Mouse (Mus musculus): ENCODE results near the gene Cd34. TPM values are rescaled to one million over a fixed set of nuclear protein-coding genes. Genes with fewer than 3 reads are reported as not detected.

The Cd34 gene
- total and polyA plus RNA-seq, 3 experiments: 0.14 TPM; not detected in 2

DNA sequence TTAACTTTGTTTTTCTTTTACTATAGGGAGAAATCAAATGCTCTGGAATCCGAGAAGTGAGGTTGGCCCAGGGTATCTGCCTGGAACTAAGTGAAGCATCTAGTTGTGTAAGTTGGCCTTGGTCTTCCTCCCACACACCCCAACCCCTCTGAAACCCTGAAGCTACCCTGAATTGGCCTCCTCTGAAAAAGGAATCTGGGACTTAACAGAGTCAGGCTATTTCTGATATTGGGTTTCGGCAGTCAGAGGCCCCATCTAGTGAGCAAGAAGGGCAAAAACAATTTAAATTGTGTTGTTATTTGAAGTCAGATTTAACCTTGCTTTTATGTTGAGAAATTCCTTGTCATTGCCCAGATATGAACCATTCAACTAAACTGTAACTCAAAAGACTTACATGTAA is 12.3 kb downstream of the Cd34 start:
- Histone ChIP-seq H3K27me3 (ENCODE audit: control insufficient read depth in 1 of 2, insufficient read depth in 2 of 2, low read length in 2 of 2) (no peaks in the 10 kb centered on the region), H3K9ac (ENCODE audit: control insufficient read depth, low read depth, low read length, poor library complexity, severe bottlenecking) (no peak overlapping the region), H3K4me1 (ENCODE audit: control insufficient read depth in 1 of 2, insufficient read depth in 2 of 2, low read length in 2 of 2) (peaks cover 0 to 5% of the 10 kb centered on the region in 2 experiments; a peak in 3 of 4 replicates), H3K36me3 (ENCODE audit: control insufficient read depth in 1 of 2, insufficient read depth in 2 of 2, low read length in 2 of 2) (peaks cover 0 to 7% of the 10 kb centered on the region in 2 experiments; a peak in 2 of 4 replicates), H3K27ac (ENCODE audit: control insufficient read depth, low read depth, low read length) (no peak overlapping the region), H3K79me2 (ENCODE audit: control insufficient read depth, insufficient read depth, low read length, poor library complexity) (no peaks in the 10 kb centered on the region), H3K4me3 (ENCODE audit: control insufficient read depth in 1 of 2, insufficient read depth in 1 of 2, low read depth in 2 of 2, low read length in 2 of 2) (no peak overlapping the region), H3K9me3 (replicated peaks; ENCODE audit: insufficient read depth, low read length) (no peaks in the 10 kb centered on the region)
- TF ChIP-seq ZC3H11A (IDR thresholded peaks at IDR 0.05; ENCODE audit: low read depth, low read length): peak; percentile 97
- TF ChIP-seq ZNF384 (IDR thresholded peaks at IDR 0.05; ENCODE audit: low read depth, low read length): 0 out of 2 replicates have a peak, but pooled peaks have one; percentile 3
- TF ChIP-seq CTCF (IDR thresholded peaks at IDR 0.05 in 2 of 3, conservative IDR thresholded peaks at IDR 0.05 in 1 of 3; ENCODE audit: control insufficient read depth in 1 of 3, insufficient read depth in 1 of 3, low read depth in 2 of 3, low read length in 3 of 3, poor library complexity in 1 of 3, severe bottlenecking in 1 of 3): peak; percentile 2 to 79 (median 24); a peak in 3 of 6 replicates
- peak; percentile 87 for TF ChIP-seq RAD21 (IDR thresholded peaks at IDR 0.05; ENCODE audit: low read depth, low read length)
- 0 out of 2 replicates have a peak, but pooled peaks have one; percentile 16 for TF ChIP-seq NRF1 (IDR thresholded peaks at IDR 0.05; ENCODE audit: insufficient read depth, low read depth, low read length, poor library complexity, severe bottlenecking)
- 0 out of 2 replicates have a peak, but pooled peaks have one; percentile 36 for TF ChIP-seq RCOR1 (IDR thresholded peaks at IDR 0.05; ENCODE audit: low read depth, low read length)
- TF ChIP-seq SMC3 (IDR thresholded peaks at IDR 0.05; ENCODE audit: low read depth, low read length): peak; percentile 92
- TF ChIP-seq ELF1 (IDR thresholded peaks at IDR 0.05; ENCODE audit: low read depth, low read length): no peak
- TF ChIP-seq HCFC1 (IDR thresholded peaks at IDR 0.05; ENCODE audit: low read depth, low read length): no peak
- DNase-seq (ENCODE audit: low read depth, low spot score): peak; percentile 55

DNA sequence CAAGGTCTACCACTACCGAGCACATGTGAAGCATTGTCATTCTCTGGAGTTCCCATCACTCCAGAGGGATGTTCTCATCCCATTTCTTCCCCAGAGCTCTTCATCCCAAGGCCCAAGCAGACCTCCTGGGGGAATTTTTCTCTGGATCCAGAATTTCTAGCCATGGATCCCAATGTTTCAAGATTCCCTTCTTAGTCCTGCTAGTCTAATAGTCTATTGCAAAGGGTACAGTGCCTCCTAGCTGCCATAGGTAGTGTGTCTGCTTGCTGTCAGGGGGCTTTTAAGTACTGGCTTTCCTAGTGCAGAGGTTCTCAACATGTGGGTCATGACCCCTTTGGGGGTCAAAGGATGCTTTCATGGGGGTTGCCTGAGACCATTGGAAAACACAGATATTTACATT is 14.3 kb downstream of the Cd34 start:
- Histone ChIP-seq H3K9ac (ENCODE audit: control insufficient read depth, low read depth, low read length, poor library complexity, severe bottlenecking) (no peak overlapping the region), H3K36me3 (ENCODE audit: control insufficient read depth in 1 of 2, insufficient read depth in 2 of 2, low read length in 2 of 2) (peaks cover 0 to 16% of the 10 kb centered on the region in 2 experiments; a peak in 2 of 4 replicates), H3K4me1 (ENCODE audit: control insufficient read depth in 1 of 2, insufficient read depth in 2 of 2, low read length in 2 of 2) (peaks cover 9 to 12% of the 10 kb centered on the region in 2 experiments), H3K27ac (ENCODE audit: control insufficient read depth, low read depth, low read length) (no peak overlapping the region), H3K79me2 (ENCODE audit: control insufficient read depth, insufficient read depth, low read length, poor library complexity) (no peaks in the 10 kb centered on the region), H3K27me3 (ENCODE audit: control insufficient read depth in 1 of 2, insufficient read depth in 2 of 2, low read length in 2 of 2) (no peaks in the 10 kb centered on the region), H3K4me3 (ENCODE audit: control insufficient read depth in 1 of 2, insufficient read depth in 1 of 2, low read depth in 2 of 2, low read length in 2 of 2) (no peak overlapping the region), H3K9me3 (replicated peaks; ENCODE audit: insufficient read depth, low read length) (no peaks in the 10 kb centered on the region)
- TF ChIP-seq SMC3 (IDR thresholded peaks at IDR 0.05; ENCODE audit: low read depth, low read length) (peak; percentile 56), CTCF (IDR thresholded peaks at IDR 0.05 in 2 of 3, conservative IDR thresholded peaks at IDR 0.05 in 1 of 3; ENCODE audit: control insufficient read depth in 1 of 3, insufficient read depth in 1 of 3, low read depth in 2 of 3, low read length in 3 of 3, poor library complexity in 1 of 3, severe bottlenecking in 1 of 3) (peak; percentile 15 to 56 (median 37); a peak in 4 of 6 replicates), ZC3H11A (IDR thresholded peaks at IDR 0.05; ENCODE audit: low read depth, low read length) (peak; percentile 49), EP300 (IDR thresholded peaks at IDR 0.05; ENCODE audit: low read depth in 1 of 2, low read length in 2 of 2) (no peak), RAD21 (IDR thresholded peaks at IDR 0.05; ENCODE audit: low read depth, low read length) (peak; percentile 58)
- DNase-seq (ENCODE audit: low read depth, low spot score): no peak

DNA sequence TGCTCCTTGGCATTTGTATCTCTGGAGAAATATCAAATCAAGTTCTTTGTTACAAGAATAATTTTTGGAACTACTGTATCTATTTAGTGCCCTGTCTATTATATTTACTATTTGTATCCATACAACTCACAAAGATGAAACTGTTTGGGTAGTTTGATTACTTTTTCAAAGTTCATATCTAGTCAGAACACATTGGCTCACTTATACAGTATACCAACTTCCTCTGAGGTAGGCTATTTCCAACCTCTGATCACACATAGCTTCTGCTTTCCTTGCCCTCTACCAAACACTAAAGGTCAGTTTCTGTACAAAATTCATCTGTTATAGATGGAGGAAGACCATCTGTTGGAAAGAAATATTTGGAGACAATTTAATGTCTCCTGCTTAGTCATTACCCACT is 16.1 kb downstream of the Cd34 start:
- Histone ChIP-seq H3K4me3 (ENCODE audit: control insufficient read depth in 1 of 2, insufficient read depth in 1 of 2, low read depth in 2 of 2, low read length in 2 of 2) (no peak overlapping the region), H3K27ac (ENCODE audit: control insufficient read depth, low read depth, low read length) (no peak overlapping the region), H3K9ac (ENCODE audit: control insufficient read depth, low read depth, low read length, poor library complexity, severe bottlenecking) (no peak overlapping the region), H3K27me3 (ENCODE audit: control insufficient read depth in 1 of 2, insufficient read depth in 2 of 2, low read length in 2 of 2) (no peaks in the 10 kb centered on the region), H3K9me3 (replicated peaks; ENCODE audit: insufficient read depth, low read length) (no peaks in the 10 kb centered on the region), H3K4me1 (ENCODE audit: control insufficient read depth in 1 of 2, insufficient read depth in 2 of 2, low read length in 2 of 2) (peaks cover 9 to 12% of the 10 kb centered on the region in 2 experiments), H3K36me3 (ENCODE audit: control insufficient read depth in 1 of 2, insufficient read depth in 2 of 2, low read length in 2 of 2) (peaks cover 0 to 16% of the 10 kb centered on the region in 2 experiments; a peak in 2 of 4 replicates), H3K79me2 (ENCODE audit: control insufficient read depth, insufficient read depth, low read length, poor library complexity) (no peaks in the 10 kb centered on the region)
- DNase-seq (ENCODE audit: low read depth, low spot score): peak; percentile 49
- TF ChIP-seq TCF12 (IDR thresholded peaks at IDR 0.05; ENCODE audit: low read depth, low read length) (0 out of 2 replicates have a peak, but pooled peaks have one; percentile 37), JUND (IDR thresholded peaks at IDR 0.05; ENCODE audit: low read depth, low read length) (no peak), TAL1 (IDR thresholded peaks at IDR 0.05; ENCODE audit: low read length) (peak; percentile 59), GATA1 (IDR thresholded peaks at IDR 0.05; ENCODE audit: low read depth, low read length) (0 out of 2 replicates have a peak, but pooled peaks have one; percentile 35), EP300 (IDR thresholded peaks at IDR 0.05; ENCODE audit: low read depth in 1 of 2, low read length in 2 of 2) (peak; percentile 66 to 68; a peak in 3 of 4 replicates), MAX (IDR thresholded peaks at IDR 0.05; ENCODE audit: low read length) (no peak), RCOR1 (IDR thresholded peaks at IDR 0.05; ENCODE audit: low read depth, low read length) (no peak), E2F4 (IDR thresholded peaks at IDR 0.05; ENCODE audit: borderline replicate concordance, low read depth, low read length) (no peak)

Measured in MEL (cell line).